Mouse (Mus musculus) Patski (cell line): ENCODE measurements at regions not wholly inside any gene's neighbourhood (a gene's known extent, or its start where the extent isn't known, plus 50 kb on each side); places are given as distances from the start of the nearest gene placed in this dataset.

ENCODE experiments used
- ATAC-seq: fragments of 100-300 bp; one replicate; pipeline ENCODE4 v1.8.0; 2021
- CTCF ChIA-PET: fragments of 350-600 bp; sonication (Branson Sonifier 250); formaldehyde crosslinking; loops from one replicate; lab custom pipeline; 2022; ENCODE audit warnings: inconsistent platforms; lab: Charles Lee
- POLR2A ChIA-PET: fragments of 350-600 bp; sonication (Branson Sonifier 250); formaldehyde crosslinking; loops from one replicate; lab custom pipeline; 2022; ENCODE audit warnings: antibody characterized with exemption, inconsistent platforms; lab: Charles Lee
- DNase-seq: peaks from one replicate; pipeline ENCODE4 v3.0.0-alpha.2; 2011; ENCODE audit warnings: low read depth, low spot score
- H3K27me3 ChIP-seq: fragments of 371-371 bp; one replicate; pipeline ENCODE4 v1.5.1; 2021
- CTCF ChIP-seq: fragments of 100-300 bp; IDR thresholded peaks from one replicate; pipeline ENCODE4 v1.5.1; 2021
- in situ Hi-C: fragments of 300-500 bp; cut with MboI; formaldehyde crosslinking; loops from 3 replicates; pipeline ENCODE4 v1.11.1; 2018; ENCODE audit warnings: low pct_unique_long_range_greater_than_20kb, mixed read lengths

DNA sequence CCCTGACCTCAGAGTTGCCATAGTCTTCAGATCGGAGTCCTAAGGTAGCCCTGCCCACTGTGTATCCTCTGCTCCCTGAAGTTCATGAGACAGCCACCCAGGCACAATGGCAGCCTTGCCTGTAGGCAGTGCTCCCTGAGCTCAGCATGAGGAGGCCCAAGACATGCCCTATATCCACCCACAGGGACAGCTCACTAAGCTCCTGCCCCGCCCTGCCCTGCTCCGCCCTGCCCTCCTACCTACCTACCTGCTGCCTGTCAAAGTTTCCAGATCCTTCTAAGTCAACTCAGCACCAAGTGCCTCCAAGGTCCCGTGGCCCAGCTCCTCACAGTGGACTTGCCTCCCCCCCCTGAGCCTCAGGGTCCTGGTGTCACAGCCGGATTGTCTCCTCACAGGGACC is 168.9 kb downstream of the Bcl11b start:
- ATAC-seq = no peak
- H3K27me3 ChIP-seq = no peaks in the 10 kb centered on the region
- in situ Hi-C loops = no loop called here
- ChIA-PET POLR2A (no interaction called here), CTCF (no interaction called here)
- TF ChIP-seq CTCF = no peak
- DNase-seq = no peak

GRCm38 (mm10) chr12:107837741-107838140 is 165.7 kb downstream of the Bcl11b start:
- DNase-seq (no peak), ATAC-seq (no peak)
- H3K27me3 ChIP-seq = peaks cover 4% of the 10 kb centered on the region
- in situ Hi-C loops = no loop called here
- POLR2A ChIA-PET = no interaction called here
- CTCF ChIA-PET = no interaction called here
- no peak for TF ChIP-seq CTCF

DNA sequence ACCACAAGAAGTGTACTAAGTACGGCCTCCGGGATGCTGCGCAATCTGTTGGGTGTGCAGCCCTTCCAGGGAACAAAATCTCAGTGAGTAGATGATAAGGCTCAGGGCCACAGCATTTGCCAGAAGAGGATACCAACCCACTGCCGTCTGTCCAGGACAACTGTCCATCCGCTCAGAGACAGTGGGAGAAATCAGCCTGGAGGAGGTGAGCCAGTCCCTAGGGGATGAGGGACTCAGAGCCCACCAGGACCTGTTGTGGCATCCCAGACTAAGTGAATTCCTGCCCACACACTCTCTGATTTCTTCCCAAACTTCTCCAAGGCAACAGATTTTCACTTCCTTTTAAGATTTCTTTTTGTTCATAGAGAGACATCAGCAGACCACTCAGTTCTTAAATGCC is 158.8 kb downstream of the Bcl11b start:
- peaks cover 12% of the 10 kb centered on the region for H3K27me3 ChIP-seq
- CTCF ChIA-PET = no interaction called here
- TF ChIP-seq CTCF = no peak
- DNase-seq (no peak), ATAC-seq (no peak)
- in situ Hi-C loops = no loop called here
- POLR2A ChIA-PET = no interaction called here

DNA sequence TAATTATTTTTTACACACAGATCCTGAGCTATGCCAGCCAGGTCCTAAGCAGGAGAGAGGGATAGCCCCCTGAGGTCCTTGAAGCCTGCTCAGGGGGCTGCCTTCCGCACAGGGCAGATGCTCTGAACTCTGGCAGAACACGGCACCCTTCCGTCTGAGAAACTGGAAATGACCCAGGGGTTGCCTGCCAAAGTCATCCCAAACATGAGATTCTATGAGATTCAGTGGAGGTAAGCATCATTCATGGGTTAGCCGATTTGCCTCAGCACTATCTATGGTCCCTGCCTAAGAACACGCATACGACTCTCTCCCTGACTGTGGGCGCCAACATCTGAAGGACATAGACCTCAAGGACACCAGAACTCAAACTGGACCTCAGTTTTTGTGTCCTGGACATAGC is 152.8 kb downstream of the Bcl11b start:
- peaks cover 15% of the 10 kb centered on the region for H3K27me3 ChIP-seq
- TF ChIP-seq CTCF = no peak
- DNase-seq (no peak), ATAC-seq (no peak)
- ChIA-PET CTCF (no interaction called here), POLR2A (interaction anchor here (0.6 kb wide), 1 partner anchor 120 kb away, joined by 6 read pairs; no protein-coding TSS in a partner anchor)
- in situ Hi-C loops = no loop called here

- TF ChIP-seq CTCF = no peak
- DNase-seq (no peak), ATAC-seq (no peak)
- in situ Hi-C loops = no loop called here
- ChIA-PET CTCF (no interaction called here), POLR2A (no interaction called here)
- H3K27me3 ChIP-seq = peaks cover 15% of the 10 kb centered on the region
Measured at GRCm38 (mm10) chr12:107852921-107853320, 150.5 kb downstream of the Bcl11b start.

- no peak for ATAC-seq
- no peak for TF ChIP-seq CTCF
- DNase-seq = no peak
- in situ Hi-C loops = no loop called here
- H3K27me3 ChIP-seq = peaks cover 11% of the 10 kb centered on the region
- ChIA-PET CTCF (no interaction called here), POLR2A (no interaction called here)
Measured at GRCm38 (mm10) chr12:107855547-107855946, 147.9 kb downstream of the Bcl11b start.

- H3K27me3 ChIP-seq = peaks cover 6% of the 10 kb centered on the region
- in situ Hi-C loops = no loop called here
- ATAC-seq (no peak), DNase-seq (no peak)
- POLR2A ChIA-PET = no interaction called here
- no peak for TF ChIP-seq CTCF
- CTCF ChIA-PET = no interaction called here
Measured at GRCm38 (mm10) chr12:107856421-107857043, 146.9 kb downstream of the Bcl11b start.

DNA sequence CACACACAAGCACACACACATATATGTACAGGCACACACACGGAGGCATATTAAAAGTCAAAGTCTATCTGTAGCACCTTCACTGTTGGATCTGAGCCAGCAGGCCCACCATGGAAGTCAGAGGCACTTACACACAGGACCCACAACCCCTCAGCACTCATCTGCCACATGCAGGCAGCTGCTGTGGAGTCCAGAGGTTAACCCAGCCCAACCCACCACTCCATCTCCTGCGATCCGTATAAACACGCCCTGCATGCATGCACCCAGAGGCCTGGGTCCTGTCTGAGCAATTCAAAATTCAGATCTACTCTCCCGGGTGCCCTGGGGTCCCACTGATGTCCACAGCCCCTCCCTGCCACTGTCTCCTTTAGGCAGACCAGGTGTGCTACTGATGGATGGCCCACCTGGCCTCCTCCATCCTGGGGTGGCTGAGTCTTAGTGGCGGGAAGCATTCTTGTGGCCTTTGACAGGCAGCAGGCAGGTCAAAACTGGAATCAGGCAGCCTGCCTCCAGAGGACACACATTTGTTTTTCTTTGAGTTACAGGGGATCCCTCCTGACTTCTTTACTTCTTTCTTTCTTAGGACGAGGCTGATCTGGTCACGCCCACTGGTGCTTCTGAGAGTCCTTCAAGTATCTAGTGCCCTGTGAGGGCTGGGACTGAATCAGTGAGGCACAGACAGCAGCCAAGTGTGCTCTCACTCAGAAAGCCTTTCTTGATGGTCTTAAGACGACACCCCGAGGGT is 144.7 kb downstream of the Bcl11b start:
- ATAC-seq = no peak
- CTCF ChIA-PET = no interaction called here
- H3K27me3 ChIP-seq = peaks cover 6% of the 10 kb centered on the region
- DNase-seq = no peak
- POLR2A ChIA-PET = no interaction called here
- in situ Hi-C loops = no loop called here
- no peak for TF ChIP-seq CTCF

DNA sequence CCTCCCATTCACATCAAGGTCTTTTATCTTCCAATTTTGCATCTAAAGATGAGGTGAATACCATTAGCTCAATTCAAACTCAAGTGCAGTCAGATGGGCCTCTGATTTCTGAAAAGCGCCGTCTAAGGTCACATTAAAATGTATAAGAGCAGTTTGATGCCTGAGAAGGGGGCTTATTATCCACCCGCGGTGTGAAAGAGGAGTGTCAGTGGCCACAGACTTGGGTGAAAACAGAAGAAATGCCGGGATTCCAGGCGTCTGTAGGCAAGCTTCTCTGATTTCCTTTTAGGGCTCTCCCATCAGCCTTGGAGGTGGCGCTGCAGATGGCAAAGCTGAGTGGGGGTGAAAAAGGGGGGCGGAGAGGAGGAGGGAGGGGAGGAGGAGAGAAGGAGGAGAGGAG is 143.7 kb downstream of the Bcl11b start:
- ChIA-PET POLR2A (no interaction called here), CTCF (no interaction called here)
- in situ Hi-C loops = no loop called here
- DNase-seq (no peak), ATAC-seq (no peak)
- peaks cover 6% of the 10 kb centered on the region for H3K27me3 ChIP-seq
- no peak for TF ChIP-seq CTCF

DNA sequence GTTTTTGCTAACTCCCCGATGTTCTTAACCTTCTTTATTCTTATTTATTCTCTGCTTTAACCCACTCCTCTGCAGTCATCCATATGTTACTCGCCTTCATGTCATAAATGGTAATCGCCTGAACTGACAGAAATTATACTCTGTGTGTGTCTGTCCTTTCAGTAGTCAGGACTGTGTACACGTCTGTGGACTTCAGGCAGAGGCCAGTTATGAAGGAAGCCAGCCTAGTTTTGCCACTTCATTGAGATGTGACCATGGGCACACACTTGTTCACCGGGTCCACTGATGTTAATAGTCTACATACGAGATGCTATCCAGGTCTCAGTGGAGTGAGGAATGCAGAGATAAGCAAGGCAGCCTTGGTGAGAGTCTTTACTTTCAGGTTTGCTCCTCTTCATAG is 143.0 kb downstream of the Bcl11b start:
- DNase-seq (no peak), ATAC-seq (no peak)
- CTCF ChIA-PET = no interaction called here
- H3K27me3 ChIP-seq = peaks cover 6% of the 10 kb centered on the region
- in situ Hi-C loops = no loop called here
- POLR2A ChIA-PET = no interaction called here
- TF ChIP-seq CTCF = no peak
